Mouse (Mus musculus) liver, adult (tissue): ENCODE data around the gene Gm47289.

ENCODE experiments used
- GATA4 ChIP-seq: IDR thresholded peaks from 2 replicates; pipeline ENCODE4 v1.6.1; 2014; ENCODE audit warnings: mild to moderate bottlenecking, low read length; ENCODE audit not compliant: insufficient replicate concordance

Gene Gm47289

GRCm38 (mm10) chr9:119158861-119159260 lies at the start of gene Gm47289:
TSS of gene Gm47289 (plus strand) at chr9:119159161.
- TF ChIP-seq GATA4: no peak

GRCm38 (mm10) chr9:119109685-119110353 lies 49.1 kb upstream of the Gm47289 start:
- no peak for TF ChIP-seq GATA4

- TF ChIP-seq GATA4: no peak
These were observed 48.3 kb upstream of the Gm47289 start for GRCm38 (mm10) chr9:119110640-119111039.

- TF ChIP-seq GATA4: no peak
These were observed 44.0 kb upstream of the Gm47289 start for GRCm38 (mm10) chr9:119114911-119115310.

GRCm38 (mm10) chr9:119119409-119120167 lies 39.4 kb upstream of the Gm47289 start:
- TF ChIP-seq GATA4: no peak

GRCm38 (mm10) chr9:119120168-119120560 lies 38.8 kb upstream of the Gm47289 start:
- no peak for TF ChIP-seq GATA4

- no peak for TF ChIP-seq GATA4
These were observed 36.2 kb upstream of the Gm47289 start for GRCm38 (mm10) chr9:119122596-119123369.

- TF ChIP-seq GATA4: no peak
These were observed 30.4 kb upstream of the Gm47289 start for GRCm38 (mm10) chr9:119128436-119129181.

- TF ChIP-seq GATA4: no peak
These were observed 28.3 kb upstream of the Gm47289 start for GRCm38 (mm10) chr9:119130692-119131091.

GRCm38 (mm10) chr9:119138836-119139235 lies 20.1 kb upstream of the Gm47289 start:
- no peak for TF ChIP-seq GATA4

- no peak for TF ChIP-seq GATA4
These were observed 16.9 kb upstream of the Gm47289 start for GRCm38 (mm10) chr9:119142066-119142465.

- TF ChIP-seq GATA4: no peak
These were observed 15.6 kb upstream of the Gm47289 start for GRCm38 (mm10) chr9:119143372-119143771.

- no peak for TF ChIP-seq GATA4
These were observed 14.3 kb upstream of the Gm47289 start for GRCm38 (mm10) chr9:119144696-119145095.

GRCm38 (mm10) chr9:119145137-119145536 lies 13.8 kb upstream of the Gm47289 start:
- TF ChIP-seq GATA4: no peak

- no peak for TF ChIP-seq GATA4
These were observed 13.3 kb upstream of the Gm47289 start for GRCm38 (mm10) chr9:119145638-119146037.
